Mouse (Mus musculus) right cerebral cortex, adult 18-20 months (tissue): Measurements from ENCODE around the gene Zfp981.
"Not testable (repeated sequence)": the region's sequence is repeated elsewhere in the genome, so short reads cannot be mapped to it uniquely, and the experiment has no call there.

Experiments used
- DNase-seq: peaks from one replicate; pipeline ENCODE4 v3.0.0; 2022; ENCODE audit warnings: mixed read lengths

Gene Zfp981

GRCm38 (mm10) chr4:146486753-146487152, 15.1 kb upstream of the Zfp981 start:
- not testable (repeated sequence) for DNase-seq

GRCm38 (mm10) chr4:146489196-146489595, 12.6 kb upstream of the Zfp981 start:
- not testable (repeated sequence) for DNase-seq

GRCm38 (mm10) chr4:146491993-146492392, 9.8 kb upstream of the Zfp981 start:
- not testable (repeated sequence) for DNase-seq

GRCm38 (mm10) chr4:146492439-146492838, 9.4 kb upstream of the Zfp981 start:
- DNase-seq, result no peak

- no peak for DNase-seq
Measured at GRCm38 (mm10) chr4:146492851-146493250, 9.0 kb upstream of the Zfp981 start.

GRCm38 (mm10) chr4:146493319-146493907, 8.4 kb upstream of the Zfp981 start:
- DNase-seq, result not testable (repeated sequence)

GRCm38 (mm10) chr4:146494980-146495379, 6.8 kb upstream of the Zfp981 start:
- no peak for DNase-seq

- DNase-seq, result not testable (repeated sequence)
Measured at GRCm38 (mm10) chr4:146497695-146498275, 4.0 kb upstream of the Zfp981 start.

- DNase-seq, result not testable (repeated sequence)
Measured at GRCm38 (mm10) chr4:146509029-146509428, 7.2 kb downstream of the Zfp981 start.

GRCm38 (mm10) chr4:146511871-146512270, 10.0 kb downstream of the Zfp981 start:
- not testable (repeated sequence) for DNase-seq

- no peak for DNase-seq
Measured at GRCm38 (mm10) chr4:146516474-146516873, 14.6 kb downstream of the Zfp981 start.

GRCm38 (mm10) chr4:146517150-146517549, 15.3 kb downstream of the Zfp981 start:
- not testable (repeated sequence) for DNase-seq

- DNase-seq, result no peak
Measured at GRCm38 (mm10) chr4:146520723-146521122, 18.9 kb downstream of the Zfp981 start.

GRCm38 (mm10) chr4:146534574-146534973, 32.7 kb downstream of the Zfp981 start:
- DNase-seq, result no peak

GRCm38 (mm10) chr4:146535883-146536282, 34.1 kb downstream of the Zfp981 start:
- DNase-seq, result no peak

- not testable (repeated sequence) for DNase-seq
Measured at GRCm38 (mm10) chr4:146579905-146580873, 78.4 kb downstream of the Zfp981 start.
